Mouse (Mus musculus): Measurements from ENCODE around the gene Tsnaxip1. TPM values are rescaled to one million over a fixed set of nuclear protein-coding genes. Genes with fewer than 3 reads are reported as not detected.

Gene Tsnaxip1
- polyA plus RNA-seq, 1 experiment from 2014 or later, result 4.6 TPM

DNA sequence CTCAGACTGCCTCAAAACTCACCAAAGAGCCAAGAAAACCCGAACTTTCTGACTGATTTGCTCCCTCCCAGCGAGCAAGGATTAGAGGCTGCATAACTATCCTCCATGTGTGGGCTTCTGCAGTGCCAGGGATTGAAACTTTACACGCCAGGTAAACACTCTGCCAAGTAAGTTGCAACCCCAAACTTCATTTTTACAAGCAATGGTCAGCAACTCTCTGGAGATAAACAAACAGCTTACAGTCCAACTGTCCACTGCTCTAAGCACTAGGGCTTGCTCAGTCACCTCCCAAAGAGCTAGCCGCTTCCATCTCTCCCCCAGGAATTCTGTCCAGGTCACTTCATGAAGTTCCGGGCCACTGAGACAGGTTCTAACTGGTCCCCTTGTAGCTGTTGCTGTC is 29.1 kb upstream of the Tsnaxip1 start:
- Histone ChIP-seq H3K36me3 (ENCODE audit: control insufficient read depth, insufficient read depth, low read length) (no peaks in the 10 kb centered on the region), H3K4me1 (replicated peaks; ENCODE audit: control insufficient read depth, insufficient read depth, low read length) (peaks cover 19% of the 10 kb centered on the region), H3K27ac (ENCODE audit: low read length) (no peak overlapping the region; the same call in 1 of the 2 replicates), H3K9me3 (ENCODE audit: control insufficient read depth, low read length) (no peaks in the 10 kb centered on the region), H3K9ac (ENCODE audit: low read length) (no peak overlapping the region), H3K27me3 (ENCODE audit: control insufficient read depth, insufficient read depth, low read depth, low read length) (no peaks in the 10 kb centered on the region), H3K4me2 (ENCODE audit: low read depth, low read length) (no peak overlapping the region), H3K4me3 (ENCODE audit: low read length) (no peak overlapping the region)
- no peak for ATAC-seq (ENCODE audit: low read depth)
- 93% methylated on average over 5 of the region's 5 CpGs for WGBS

GRCm38 (mm10) chr8:105799091-105799812 is 28.3 kb upstream of the Tsnaxip1 start:
- no peak overlapping the region for H3K4me3 ChIP-seq (ENCODE audit: low read length)
- peaks cover 16% of the 10 kb centered on the region for H3K4me1 ChIP-seq (replicated peaks; ENCODE audit: control insufficient read depth, insufficient read depth, low read length)
- H3K36me3 ChIP-seq (ENCODE audit: control insufficient read depth, insufficient read depth, low read length), result no peaks in the 10 kb centered on the region
- peak overlapping the region; percentile 76 for H3K27ac ChIP-seq (ENCODE audit: low read length)
- no peaks in the 10 kb centered on the region for H3K9me3 ChIP-seq (ENCODE audit: control insufficient read depth, low read length)
- ATAC-seq (ENCODE audit: low read depth), result peak; percentile 91
- H3K27me3 ChIP-seq (ENCODE audit: control insufficient read depth, insufficient read depth, low read depth, low read length), result no peaks in the 10 kb centered on the region
- 25% methylated on average over 8 of the region's 8 CpGs for WGBS
- 0 out of 2 replicates have a peak overlapping the region, but pooled peaks have one; percentile 22 for H3K9ac ChIP-seq (ENCODE audit: low read length)
- H3K4me2 ChIP-seq (ENCODE audit: low read depth, low read length), result no peak overlapping the region; the same call in 1 of the 2 replicates

DNA sequence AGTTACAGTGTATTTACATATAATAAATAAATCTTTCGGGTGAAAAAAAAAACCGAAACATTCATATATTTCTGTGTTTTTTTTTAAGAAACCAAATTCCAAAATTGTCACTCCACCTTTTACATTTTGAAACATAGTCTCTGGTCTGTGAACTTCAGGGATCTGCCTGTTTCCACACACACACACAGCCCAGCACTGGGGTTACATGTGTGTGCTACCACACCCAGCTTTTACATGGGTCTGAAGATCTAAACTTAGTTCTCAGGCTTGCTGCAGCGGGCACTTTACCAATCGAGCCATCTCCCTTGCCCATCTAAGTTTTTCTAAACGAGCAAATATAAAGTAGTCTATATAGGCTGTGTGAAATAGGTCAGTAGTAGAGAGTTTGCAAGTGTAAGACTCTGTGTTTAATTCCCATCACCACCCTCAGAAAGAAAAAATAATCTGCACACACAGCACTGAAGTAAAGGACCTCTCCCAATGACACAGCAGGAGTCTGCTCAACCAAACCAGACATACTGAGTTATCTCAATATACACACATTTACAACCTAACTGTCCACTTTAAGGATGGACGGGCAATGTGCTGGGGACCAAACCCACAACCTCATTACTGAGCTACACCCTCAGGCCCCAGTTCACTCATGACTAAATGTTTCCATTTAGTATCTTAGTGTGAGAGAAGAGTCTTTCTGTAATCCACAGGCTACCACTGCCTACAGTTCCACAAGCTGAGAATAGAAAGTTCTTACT is 26.2 kb upstream of the Tsnaxip1 start:
- 83% methylated on average over 6 of the region's 6 CpGs for WGBS
- Histone ChIP-seq H3K4me3 (ENCODE audit: low read length) (no peak overlapping the region), H3K9me3 (ENCODE audit: control insufficient read depth, low read length) (no peaks in the 10 kb centered on the region), H3K4me2 (ENCODE audit: low read depth, low read length) (no peak overlapping the region), H3K9ac (ENCODE audit: low read length) (no peak overlapping the region), H3K27me3 (ENCODE audit: control insufficient read depth, insufficient read depth, low read depth, low read length) (no peaks in the 10 kb centered on the region), H3K27ac (ENCODE audit: low read length) (no peak overlapping the region), H3K4me1 (replicated peaks; ENCODE audit: control insufficient read depth, insufficient read depth, low read length) (peaks cover 16% of the 10 kb centered on the region), H3K36me3 (ENCODE audit: control insufficient read depth, insufficient read depth, low read length) (peaks cover 8% of the 10 kb centered on the region)
- no peak for ATAC-seq (ENCODE audit: low read depth)

DNA sequence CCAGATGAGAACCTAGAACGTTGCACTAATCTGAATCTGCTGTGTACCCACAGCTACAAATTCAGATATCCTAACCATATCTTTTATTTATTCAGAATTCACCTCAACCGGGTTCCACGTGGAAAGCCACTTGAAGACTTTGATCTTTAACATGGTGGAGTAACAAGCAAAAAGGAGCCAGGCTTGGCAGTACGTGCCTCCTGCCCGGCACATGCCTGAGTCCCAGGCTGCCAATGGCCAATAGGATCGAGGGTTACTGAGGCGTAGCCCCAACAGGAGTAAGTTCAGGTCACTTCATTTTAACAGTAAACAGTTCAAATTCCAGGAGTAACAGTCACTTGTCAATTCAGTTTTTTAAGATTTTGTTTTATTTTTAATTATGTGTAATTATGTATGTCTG is 22.7 kb upstream of the Tsnaxip1 start:
- no peak overlapping the region for H3K27ac ChIP-seq (ENCODE audit: low read length)
- no peak for ATAC-seq (ENCODE audit: low read depth)
- H3K4me3 ChIP-seq (ENCODE audit: low read length), result no peak overlapping the region
- H3K4me1 ChIP-seq (replicated peaks; ENCODE audit: control insufficient read depth, insufficient read depth, low read length), result peaks cover 14% of the 10 kb centered on the region
- no peak overlapping the region for H3K9ac ChIP-seq (ENCODE audit: low read length)
- WGBS, result 85% methylated on average over 7 of the region's 7 CpGs
- H3K9me3 ChIP-seq (ENCODE audit: control insufficient read depth, low read length), result no peaks in the 10 kb centered on the region
- H3K27me3 ChIP-seq (ENCODE audit: control insufficient read depth, insufficient read depth, low read depth, low read length), result no peaks in the 10 kb centered on the region
- H3K36me3 ChIP-seq (ENCODE audit: control insufficient read depth, insufficient read depth, low read length), result peaks cover 8% of the 10 kb centered on the region
- no peak overlapping the region for H3K4me2 ChIP-seq (ENCODE audit: low read depth, low read length)

GRCm38 (mm10) chr8:105805346-105805745 is 22.2 kb upstream of the Tsnaxip1 start:
- no peak overlapping the region for H3K9ac ChIP-seq (ENCODE audit: low read length)
- no peak overlapping the region for H3K4me3 ChIP-seq (ENCODE audit: low read length)
- peaks cover 10% of the 10 kb centered on the region for H3K4me1 ChIP-seq (replicated peaks; ENCODE audit: control insufficient read depth, insufficient read depth, low read length)
- no peak for ATAC-seq (ENCODE audit: low read depth)
- H3K4me2 ChIP-seq (ENCODE audit: low read depth, low read length), result no peak overlapping the region
- 72% methylated on average over 3 of the region's 3 CpGs for WGBS
- H3K27me3 ChIP-seq (ENCODE audit: control insufficient read depth, insufficient read depth, low read depth, low read length), result no peaks in the 10 kb centered on the region
- H3K9me3 ChIP-seq (ENCODE audit: control insufficient read depth, low read length), result no peaks in the 10 kb centered on the region
- H3K27ac ChIP-seq (ENCODE audit: low read length), result no peak overlapping the region
- peaks cover 8% of the 10 kb centered on the region for H3K36me3 ChIP-seq (ENCODE audit: control insufficient read depth, insufficient read depth, low read length)

- Histone ChIP-seq H3K27me3 (ENCODE audit: control insufficient read depth, insufficient read depth, low read depth, low read length) (no peaks in the 10 kb centered on the region), H3K9ac (ENCODE audit: low read length) (no peak overlapping the region), H3K4me1 (replicated peaks; ENCODE audit: control insufficient read depth, insufficient read depth, low read length) (peaks cover 10% of the 10 kb centered on the region), H3K4me3 (ENCODE audit: low read length) (no peak overlapping the region), H3K9me3 (ENCODE audit: control insufficient read depth, low read length) (no peaks in the 10 kb centered on the region), H3K27ac (ENCODE audit: low read length) (no peak overlapping the region), H3K36me3 (ENCODE audit: control insufficient read depth, insufficient read depth, low read length) (peaks cover 8% of the 10 kb centered on the region), H3K4me2 (ENCODE audit: low read depth, low read length) (no peak overlapping the region)
- WGBS, result 67% methylated on average over 1 of the region's 1 CpGs
- ATAC-seq (ENCODE audit: low read depth), result no peak
Measured at GRCm38 (mm10) chr8:105805964-105806363, 21.6 kb upstream of the Tsnaxip1 start.

DNA sequence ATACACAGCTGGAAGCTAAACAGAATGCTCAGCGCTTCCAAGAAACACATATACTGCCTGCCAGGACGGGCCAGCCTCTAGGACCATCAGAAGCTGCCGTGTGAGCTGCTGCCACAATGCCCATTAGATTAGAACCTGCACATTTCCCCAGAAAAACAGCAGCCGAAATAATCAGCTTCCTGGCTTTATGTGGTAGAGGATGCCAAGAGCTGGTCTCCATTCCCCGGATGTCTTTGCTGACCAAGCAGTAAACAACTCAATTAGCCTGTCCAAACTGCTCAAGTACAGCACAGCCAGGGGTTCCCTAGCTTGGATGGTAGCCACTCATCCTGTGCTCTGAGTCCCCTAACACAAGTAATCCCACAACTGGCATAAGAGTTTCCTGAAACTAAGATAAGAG is 19.8 kb upstream of the Tsnaxip1 start:
- Histone ChIP-seq H3K4me3 (ENCODE audit: low read length) (no peak overlapping the region), H3K27ac (ENCODE audit: low read length) (peak overlapping the region; percentile 51), H3K9me3 (ENCODE audit: control insufficient read depth, low read length) (no peaks in the 10 kb centered on the region), H3K4me1 (replicated peaks; ENCODE audit: control insufficient read depth, insufficient read depth, low read length) (peaks cover 10% of the 10 kb centered on the region), H3K27me3 (ENCODE audit: control insufficient read depth, insufficient read depth, low read depth, low read length) (no peaks in the 10 kb centered on the region), H3K36me3 (ENCODE audit: control insufficient read depth, insufficient read depth, low read length) (peaks cover 8% of the 10 kb centered on the region), H3K4me2 (ENCODE audit: low read depth, low read length) (no peak overlapping the region), H3K9ac (ENCODE audit: low read length) (no peak overlapping the region)
- peak; percentile 64 for ATAC-seq (ENCODE audit: low read depth)
- WGBS, result 50% methylated on average over 5 of the region's 5 CpGs

DNA sequence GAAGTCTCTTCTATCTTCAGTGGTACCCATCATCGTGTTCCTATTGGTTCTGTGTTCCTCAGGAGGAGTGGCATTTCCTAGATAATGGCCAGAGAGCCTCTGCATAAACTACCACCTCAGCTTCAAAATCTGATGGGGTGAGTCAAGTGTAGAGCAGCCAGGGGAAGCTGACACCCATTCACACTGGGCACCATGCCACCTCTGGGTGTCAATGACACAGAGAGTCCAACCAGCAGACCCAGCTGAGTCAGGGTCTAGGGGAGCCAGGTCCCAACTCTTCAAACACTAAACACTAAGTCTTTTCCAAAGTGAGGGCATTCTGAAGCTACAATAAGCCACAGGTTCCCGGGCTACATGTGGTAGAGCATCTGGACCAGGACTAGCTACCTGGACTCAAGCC is 19.1 kb upstream of the Tsnaxip1 start:
- H3K36me3 ChIP-seq (ENCODE audit: control insufficient read depth, insufficient read depth, low read length), result peaks cover 8% of the 10 kb centered on the region
- H3K4me2 ChIP-seq (ENCODE audit: low read depth, low read length), result no peak overlapping the region
- peaks cover 10% of the 10 kb centered on the region for H3K4me1 ChIP-seq (replicated peaks; ENCODE audit: control insufficient read depth, insufficient read depth, low read length)
- 94% methylated on average over 2 of the region's 2 CpGs for WGBS
- H3K9me3 ChIP-seq (ENCODE audit: control insufficient read depth, low read length), result no peaks in the 10 kb centered on the region
- no peaks in the 10 kb centered on the region for H3K27me3 ChIP-seq (ENCODE audit: control insufficient read depth, insufficient read depth, low read depth, low read length)
- no peak for ATAC-seq (ENCODE audit: low read depth)
- no peak overlapping the region for H3K4me3 ChIP-seq (ENCODE audit: low read length)
- H3K9ac ChIP-seq (ENCODE audit: low read length), result no peak overlapping the region
- H3K27ac ChIP-seq (ENCODE audit: low read length), result no peak overlapping the region

- no peak overlapping the region for H3K27ac ChIP-seq (ENCODE audit: low read length)
- peaks cover 10% of the 10 kb centered on the region for H3K4me1 ChIP-seq (replicated peaks; ENCODE audit: control insufficient read depth, insufficient read depth, low read length)
- no peak for ATAC-seq (ENCODE audit: low read depth)
- 81% methylated on average over 6 of the region's 6 CpGs for WGBS
- H3K27me3 ChIP-seq (ENCODE audit: control insufficient read depth, insufficient read depth, low read depth, low read length), result no peaks in the 10 kb centered on the region
- peaks cover 2% of the 10 kb centered on the region; the same call in 1 of the 2 replicates for H3K36me3 ChIP-seq (ENCODE audit: control insufficient read depth, insufficient read depth, low read length)
- no peak overlapping the region for H3K9ac ChIP-seq (ENCODE audit: low read length)
- no peak overlapping the region for H3K4me2 ChIP-seq (ENCODE audit: low read depth, low read length)
- no peaks in the 10 kb centered on the region for H3K9me3 ChIP-seq (ENCODE audit: control insufficient read depth, low read length)
- H3K4me3 ChIP-seq (ENCODE audit: low read length), result no peak overlapping the region
Measured at GRCm38 (mm10) chr8:105810245-105810786, 17.2 kb upstream of the Tsnaxip1 start.
